Mouse (Mus musculus): ENCODE results near the gene Colgalt2. TPM values are rescaled to one million over a fixed set of nuclear protein-coding genes. Genes with fewer than 3 reads are reported as not detected.
A peak's percentile ranks its signal among the peaks of the same experiment; 100 is the strongest.

Gene Colgalt2
- polyA plus RNA-seq, 1 experiment from 2014 or later: 3.5 TPM

GRCm38 (mm10) chr1:152455275-152456243 is 55.9 kb downstream of the Colgalt2 start:
- Histone ChIP-seq H3K27me3 (ENCODE audit: control insufficient read depth, insufficient read depth, low read length) (no peaks in the 10 kb centered on the region), H3K36me3 (ENCODE audit: control insufficient read depth, insufficient read depth, low read length) (no peaks in the 10 kb centered on the region), H3K9me3 (replicated peaks; ENCODE audit: control insufficient read depth, low read length) (no peaks in the 10 kb centered on the region), H3K27ac (ENCODE audit: low read depth, low read length) (no peak overlapping the region), H3K4me3 (ENCODE audit: low read depth, low read length) (no peak overlapping the region), H3K4me2 (no peak overlapping the region), H3K4me1 (ENCODE audit: control insufficient read depth, insufficient read depth, low read length) (peaks cover 4% of the 10 kb centered on the region; the same call in 1 of the 2 replicates), H3K9ac (ENCODE audit: low read depth, low read length) (no peak overlapping the region)
- no peak for ATAC-seq (replicated peaks; ENCODE audit: insufficient number of reproducible peaks, low FRiP score, low TSS enrichment)
- WGBS (ENCODE audit: insufficient replicate concordance): 77% methylated on average over 10 of the region's 10 CpGs

- no peaks in the 10 kb centered on the region for H3K27me3 ChIP-seq (ENCODE audit: control insufficient read depth, insufficient read depth, low read length)
- no peaks in the 10 kb centered on the region for H3K36me3 ChIP-seq (ENCODE audit: control insufficient read depth, insufficient read depth, low read length)
- ATAC-seq (replicated peaks; ENCODE audit: insufficient number of reproducible peaks, low FRiP score, low TSS enrichment): no peak
- H3K9me3 ChIP-seq (replicated peaks; ENCODE audit: control insufficient read depth, low read length): no peaks in the 10 kb centered on the region
- H3K9ac ChIP-seq (ENCODE audit: low read depth, low read length): no peak overlapping the region
- 0 out of 2 replicates have a peak overlapping the region, but pooled peaks have one; percentile 36 for H3K27ac ChIP-seq (ENCODE audit: low read depth, low read length)
- H3K4me2 ChIP-seq: no peak overlapping the region
- peaks cover 7% of the 10 kb centered on the region; the same call in 1 of the 2 replicates for H3K4me1 ChIP-seq (ENCODE audit: control insufficient read depth, insufficient read depth, low read length)
- no peak overlapping the region for H3K4me3 ChIP-seq (ENCODE audit: low read depth, low read length)
- WGBS (ENCODE audit: insufficient replicate concordance): 76% methylated on average over 3 of the region's 3 CpGs
Measured at GRCm38 (mm10) chr1:152456266-152456665, 56.6 kb downstream of the Colgalt2 start.

GRCm38 (mm10) chr1:152457596-152457995 is 58.0 kb downstream of the Colgalt2 start:
- H3K4me2 ChIP-seq: no peak overlapping the region
- H3K36me3 ChIP-seq (ENCODE audit: control insufficient read depth, insufficient read depth, low read length): no peaks in the 10 kb centered on the region
- H3K9me3 ChIP-seq (replicated peaks; ENCODE audit: control insufficient read depth, low read length): no peaks in the 10 kb centered on the region
- peak; percentile 26 for ATAC-seq (replicated peaks; ENCODE audit: insufficient number of reproducible peaks, low FRiP score, low TSS enrichment)
- peaks cover 15% of the 10 kb centered on the region; the same call in 1 of the 2 replicates for H3K4me1 ChIP-seq (ENCODE audit: control insufficient read depth, insufficient read depth, low read length)
- peak overlapping the region; percentile 54 for H3K27ac ChIP-seq (ENCODE audit: low read depth, low read length)
- H3K4me3 ChIP-seq (ENCODE audit: low read depth, low read length): no peak overlapping the region
- H3K27me3 ChIP-seq (ENCODE audit: control insufficient read depth, insufficient read depth, low read length): no peaks in the 10 kb centered on the region
- H3K9ac ChIP-seq (ENCODE audit: low read depth, low read length): no peak overlapping the region
- WGBS (ENCODE audit: insufficient replicate concordance): 29% methylated on average over 5 of the region's 5 CpGs

- Histone ChIP-seq H3K4me2 (no peak overlapping the region), H3K36me3 (ENCODE audit: control insufficient read depth, insufficient read depth, low read length) (no peaks in the 10 kb centered on the region), H3K9me3 (replicated peaks; ENCODE audit: control insufficient read depth, low read length) (no peaks in the 10 kb centered on the region), H3K27me3 (ENCODE audit: control insufficient read depth, insufficient read depth, low read length) (no peaks in the 10 kb centered on the region), H3K4me3 (ENCODE audit: low read depth, low read length) (no peak overlapping the region), H3K4me1 (ENCODE audit: control insufficient read depth, insufficient read depth, low read length) (peaks cover 15% of the 10 kb centered on the region; the same call in 1 of the 2 replicates), H3K9ac (ENCODE audit: low read depth, low read length) (no peak overlapping the region), H3K27ac (ENCODE audit: low read depth, low read length) (no peak overlapping the region)
- ATAC-seq (replicated peaks; ENCODE audit: insufficient number of reproducible peaks, low FRiP score, low TSS enrichment): no peak
- 88% methylated on average over 7 of the region's 7 CpGs for WGBS (ENCODE audit: insufficient replicate concordance)
Measured at GRCm38 (mm10) chr1:152458996-152459395, 59.4 kb downstream of the Colgalt2 start.

- Histone ChIP-seq H3K36me3 (ENCODE audit: control insufficient read depth, insufficient read depth, low read length) (no peaks in the 10 kb centered on the region), H3K27ac (ENCODE audit: low read depth, low read length) (no peak overlapping the region), H3K9ac (ENCODE audit: low read depth, low read length) (no peak overlapping the region), H3K4me1 (ENCODE audit: control insufficient read depth, insufficient read depth, low read length) (peaks cover 15% of the 10 kb centered on the region; the same call in 1 of the 2 replicates), H3K4me2 (no peak overlapping the region), H3K27me3 (ENCODE audit: control insufficient read depth, insufficient read depth, low read length) (no peaks in the 10 kb centered on the region), H3K4me3 (ENCODE audit: low read depth, low read length) (no peak overlapping the region), H3K9me3 (replicated peaks; ENCODE audit: control insufficient read depth, low read length) (no peaks in the 10 kb centered on the region)
- no peak for ATAC-seq (replicated peaks; ENCODE audit: insufficient number of reproducible peaks, low FRiP score, low TSS enrichment)
- 70% methylated on average over 3 of the region's 3 CpGs for WGBS (ENCODE audit: insufficient replicate concordance)
Measured at GRCm38 (mm10) chr1:152460931-152461330, 61.3 kb downstream of the Colgalt2 start.

- Histone ChIP-seq H3K9ac (ENCODE audit: low read depth, low read length) (no peak overlapping the region; the same call in 1 of the 2 replicates), H3K4me1 (ENCODE audit: control insufficient read depth, insufficient read depth, low read length) (peaks cover 15% of the 10 kb centered on the region; the same call in 1 of the 2 replicates), H3K36me3 (ENCODE audit: control insufficient read depth, insufficient read depth, low read length) (no peaks in the 10 kb centered on the region), H3K27me3 (ENCODE audit: control insufficient read depth, insufficient read depth, low read length) (no peaks in the 10 kb centered on the region), H3K9me3 (replicated peaks; ENCODE audit: control insufficient read depth, low read length) (no peaks in the 10 kb centered on the region), H3K4me3 (ENCODE audit: low read depth, low read length) (no peak overlapping the region), H3K4me2 (0 out of 2 replicates have a peak overlapping the region, but pooled peaks have one; percentile 9), H3K27ac (ENCODE audit: low read depth, low read length) (peak overlapping the region; percentile 70)
- ATAC-seq (replicated peaks; ENCODE audit: insufficient number of reproducible peaks, low FRiP score, low TSS enrichment): peak; percentile 55; the same call in 1 of the 2 replicates
- 26% methylated on average over 3 of the region's 3 CpGs for WGBS (ENCODE audit: insufficient replicate concordance)
Measured at GRCm38 (mm10) chr1:152461814-152462213, 62.2 kb downstream of the Colgalt2 start.

- Histone ChIP-seq H3K9ac (ENCODE audit: low read depth, low read length) (peak overlapping the region; percentile 3; the same call in 1 of the 2 replicates), H3K27me3 (ENCODE audit: control insufficient read depth, insufficient read depth, low read length) (no peaks in the 10 kb centered on the region), H3K27ac (ENCODE audit: low read depth, low read length) (peak overlapping the region; percentile 70)
Measured at GRCm38 (mm10) chr1:152462348-152462747, 62.7 kb downstream of the Colgalt2 start.

GRCm38 (mm10) chr1:152466280-152466679 is 66.7 kb downstream of the Colgalt2 start:
- Histone ChIP-seq H3K36me3 (ENCODE audit: control insufficient read depth, insufficient read depth, low read length) (no peaks in the 10 kb centered on the region), H3K27ac (ENCODE audit: low read depth, low read length) (no peak overlapping the region), H3K9me3 (replicated peaks; ENCODE audit: control insufficient read depth, low read length) (no peaks in the 10 kb centered on the region), H3K4me1 (ENCODE audit: control insufficient read depth, insufficient read depth, low read length) (peaks cover 10% of the 10 kb centered on the region; the same call in 1 of the 2 replicates), H3K9ac (ENCODE audit: low read depth, low read length) (no peak overlapping the region), H3K27me3 (ENCODE audit: control insufficient read depth, insufficient read depth, low read length) (no peaks in the 10 kb centered on the region), H3K4me3 (ENCODE audit: low read depth, low read length) (no peak overlapping the region), H3K4me2 (no peak overlapping the region)
- ATAC-seq (replicated peaks; ENCODE audit: insufficient number of reproducible peaks, low FRiP score, low TSS enrichment): no peak
- 7% methylated on average over 3 of the region's 3 CpGs for WGBS (ENCODE audit: insufficient replicate concordance)

More at GRCm38 (mm10) chr1:152462348-152462747, 62.7 kb downstream of the Colgalt2 start:
- H3K4me3 ChIP-seq (ENCODE audit: low read depth, low read length): no peak overlapping the region
- WGBS (ENCODE audit: insufficient replicate concordance): 72% methylated on average over 7 of the region's 7 CpGs
- no peaks in the 10 kb centered on the region for H3K36me3 ChIP-seq (ENCODE audit: control insufficient read depth, insufficient read depth, low read length)
- no peak for ATAC-seq (replicated peaks; ENCODE audit: insufficient number of reproducible peaks, low FRiP score, low TSS enrichment)
- H3K4me2 ChIP-seq: no peak overlapping the region
- peaks cover 13% of the 10 kb centered on the region; the same call in 1 of the 2 replicates for H3K4me1 ChIP-seq (ENCODE audit: control insufficient read depth, insufficient read depth, low read length)
- H3K9me3 ChIP-seq (replicated peaks; ENCODE audit: control insufficient read depth, low read length): no peaks in the 10 kb centered on the region
